Mouse (Mus musculus) liver, embryonic 14 days (tissue): ENCODE measurements around the gene Fezf1. TPM values are rescaled to one million over a fixed set of nuclear protein-coding genes. Genes with fewer than 3 reads are reported as not detected.

Experiments
- polyA plus RNA-seq: library from polyadenylated mRNA; depleted of rRNA; stranded (reverse); fragments of >200 nt; gene quantifications from 2 replicates; pipeline ENCODE4 v1.2.3, GENCODE M21; 2012; rRNA removed

Fezf1 gene
- polyA plus RNA-seq = not detected in 2 replicates

GRCm38 (mm10) chr6:23248313-23249052, at the start of gene Fezf1:
Gene Fezf1 (minus strand): TSS chr6:23248362.

Other genes starting within 250 kb of the Fezf1 start
- 11.7 and 14.5 TPM in 2 replicates for gene Aass, start 115.4 kb downstream of the Fezf1 start, polyA plus RNA-seq